Mouse (Mus musculus): ENCODE data around the gene 2610318N02Rik.
A peak's percentile ranks its signal among the peaks of the same experiment; 100 is the strongest.

GRCm38 (mm10) chr16:17110771-17111743 lies 13.9 kb downstream of the 2610318N02Rik start, which contains the start of gene Ppil2:
- TF ChIP-seq CTCF (IDR thresholded peaks at IDR 0.05; ENCODE audit: extremely low read depth, insufficient read depth, low read length) (no peak), POLR2A (IDR thresholded peaks at IDR 0.05; ENCODE audit: extremely low read depth, insufficient read depth, low read length) (peak; percentile 94)

Measured in cortical plate, adult 2 months (tissue).